Mouse (Mus musculus) MEL (cell line): ENCODE measurements around the gene Slc38a2. TPM values are rescaled to one million over a fixed set of nuclear protein-coding genes. Genes with fewer than 3 reads are reported as not detected.

Source experiments
- DNase-seq: peaks from one replicate; pipeline ENCODE4 v3.0.0; 2011; ENCODE audit warnings: low read depth, low spot score
- H3K27ac ChIP-seq: 2 replicates; pipeline ENCODE4 v1.5.1; 2012; ENCODE audit warnings: low read depth, mild to moderate bottlenecking, control low read depth, low read length, moderate library complexity; ENCODE audit not compliant: control insufficient read depth
- H3K27me3 ChIP-seq, 2 experiments: fragments of 150-350 bp in 1 of 2; sonication (generic) in 1 of 2; 2 replicates each; pipeline ENCODE4 v1.6.1; 2012; ENCODE audit warnings: low read length in 2 of 2, mild to moderate bottlenecking in 2 of 2, improper control_type of control experiment in 1 of 2, moderate library complexity in 1 of 2; ENCODE audit not compliant: insufficient read depth in 2 of 2, control insufficient read depth in 1 of 2
- H3K36me3 ChIP-seq, 2 experiments: 2 replicates each; pipeline ENCODE4 v1.6.1; 2012 to 2014; ENCODE audit warnings: low read length in 2 of 2, improper control_type of control experiment in 1 of 2, inconsistent platforms in 1 of 2, mild to moderate bottlenecking in 1 of 2; ENCODE audit not compliant: insufficient read depth in 2 of 2, control insufficient read depth in 1 of 2
- H3K4me1 ChIP-seq, 2 experiments: fragments of 150-350 bp in 1 of 2; sonication (generic) in 1 of 2; 2 replicates each; pipeline ENCODE4 v1.6.1; 2012; ENCODE audit warnings: low read length in 2 of 2, improper control_type of control experiment in 1 of 2, mild to moderate bottlenecking in 1 of 2; ENCODE audit not compliant: insufficient read depth in 2 of 2, control insufficient read depth in 1 of 2
- H3K4me3 ChIP-seq, 2 experiments: fragments of 150-350 bp in 1 of 2; sonication (generic) in 1 of 2; 2 replicates each; pipeline ENCODE4 v1.5.1; 2012; ENCODE audit warnings: low read depth in 2 of 2, low read length in 2 of 2, mild to moderate bottlenecking in 2 of 2, moderate library complexity in 2 of 2, control low read depth in 1 of 2, improper control_type of control experiment in 1 of 2; ENCODE audit not compliant: control insufficient read depth in 1 of 2, insufficient read depth in 1 of 2
- H3K79me2 ChIP-seq: 2 replicates; pipeline ENCODE4 v1.6.1; 2012; ENCODE audit warnings: mild to moderate bottlenecking, low read length, moderate library complexity; ENCODE audit not compliant: control insufficient read depth, poor library complexity, insufficient read depth
- H3K9ac ChIP-seq: 2 replicates; pipeline ENCODE4 v1.6.1; 2012; ENCODE audit warnings: low read depth, mild to moderate bottlenecking, control low read depth, low read length, moderate library complexity; ENCODE audit not compliant: control insufficient read depth, poor library complexity, severe bottlenecking
- H3K9me3 ChIP-seq: fragments of 150-350 bp; sonication (generic); replicated peaks from 2 replicates; pipeline ENCODE4 v1.6.1; 2012; ENCODE audit warnings: mild to moderate bottlenecking, low read length, improper control_type of control experiment, moderate library complexity; ENCODE audit not compliant: insufficient read depth
- ELF1 ChIP-seq: IDR thresholded peaks from 2 replicates; pipeline ENCODE4 v1.6.1; 2014; ENCODE audit warnings: low read depth, mild to moderate bottlenecking, inconsistent platforms, low read length, improper control_type of control experiment, moderate library complexity
- GABPA ChIP-seq: IDR thresholded peaks from 2 replicates; pipeline ENCODE4 v1.6.1; 2012; ENCODE audit warnings: low read depth, mild to moderate bottlenecking, inconsistent platforms, low read length, improper control_type of control experiment, moderate library complexity
- HCFC1 ChIP-seq: IDR thresholded peaks from 2 replicates; pipeline ENCODE4 v1.6.1; 2012; ENCODE audit warnings: low read depth, mild to moderate bottlenecking, inconsistent platforms, low read length, improper control_type of control experiment, moderate library complexity
- MAX ChIP-seq: IDR thresholded peaks from 2 replicates; pipeline ENCODE4 v1.6.1; 2011; ENCODE audit warnings: low read length, improper control_type of control experiment
- MAZ ChIP-seq: IDR thresholded peaks from 2 replicates; pipeline ENCODE4 v1.6.1; 2012; ENCODE audit warnings: low read depth, mild to moderate bottlenecking, inconsistent platforms, low read length, improper control_type of control experiment
- MEF2A ChIP-seq: IDR thresholded peaks from 2 replicates; pipeline ENCODE4 v1.6.1; 2014; ENCODE audit warnings: low read depth, mild to moderate bottlenecking, inconsistent platforms, low read length, improper control_type of control experiment; ENCODE audit not compliant: poor library complexity, insufficient replicate concordance, severe bottlenecking; ENCODE audit errors: extremely low read depth
- NELFE ChIP-seq: IDR thresholded peaks from 2 replicates; pipeline ENCODE4 v1.6.1; 2011; ENCODE audit warnings: low read depth, low read length, improper control_type of control experiment
- NRF1 ChIP-seq: IDR thresholded peaks from 2 replicates; pipeline ENCODE4 v1.6.1; 2014; ENCODE audit warnings: low read depth, mild to moderate bottlenecking, inconsistent platforms, low read length, improper control_type of control experiment, moderate library complexity; ENCODE audit not compliant: poor library complexity, insufficient read depth, severe bottlenecking
- POLR2AphosphoS2 ChIP-seq: IDR thresholded peaks from 2 replicates; pipeline ENCODE4 v1.6.1; 2011; ENCODE audit warnings: low read length, improper control_type of control experiment
- RAD21 ChIP-seq: IDR thresholded peaks from 2 replicates; pipeline ENCODE4 v1.6.1; 2011; ENCODE audit warnings: mild to moderate bottlenecking, low read depth, low read length, improper control_type of control experiment
- RCOR1 ChIP-seq: IDR thresholded peaks from 2 replicates; pipeline ENCODE4 v1.6.1; 2012; ENCODE audit warnings: low read depth, mild to moderate bottlenecking, inconsistent platforms, low read length, improper control_type of control experiment
- TAL1 ChIP-seq: IDR thresholded peaks from 2 replicates; pipeline ENCODE4 v1.6.1; 2012; ENCODE audit warnings: mild to moderate bottlenecking, inconsistent platforms, low read length, moderate library complexity, mixed read lengths
- USF1 ChIP-seq: IDR thresholded peaks from 2 replicates; pipeline ENCODE4 v1.6.1; 2014; ENCODE audit warnings: low read depth, mild to moderate bottlenecking, inconsistent platforms, low read length, improper control_type of control experiment, moderate library complexity
- USF2 ChIP-seq, 2 experiments: IDR thresholded peaks; 2 replicates each; pipeline ENCODE4 v1.6.1; 2011 to 2012; ENCODE audit warnings: improper control_type of control experiment in 2 of 2, low read length in 2 of 2, borderline replicate concordance in 1 of 2, inconsistent platforms in 1 of 2, low read depth in 1 of 2, mild to moderate bottlenecking in 1 of 2; ENCODE audit not compliant: insufficient read depth in 1 of 2
- ZKSCAN1 ChIP-seq: IDR thresholded peaks from 2 replicates; pipeline ENCODE4 v1.6.1; 2012; ENCODE audit warnings: low read depth, mild to moderate bottlenecking, inconsistent platforms, low read length, improper control_type of control experiment, moderate library complexity
- polyA plus RNA-seq, 2 experiments: library from polyadenylated mRNA; stranded (reverse) in 1 of 2; unstranded in 1 of 2; fragments of >175 nt in 1 of 2; fragments of >200 nt in 1 of 2; gene quantifications; 2 replicates each; pipeline versions ENCODE4 v1.2.1 to v1.2.4; 2012; ENCODE audit warnings: low replicate concordance in 2 of 2, low read depth in 1 of 2; ENCODE audit not compliant: insufficient read length in 2 of 2, insufficient read depth in 1 of 2, missing spikeins in 1 of 2
- total RNA-seq: library from RNA; depleted of rRNA; stranded (reverse); fragments of 300-350 nt; gene quantifications from 2 replicates; pipeline ENCODE4 v1.2.3, GENCODE M21; 2012

Gene Slc38a2
- total and polyA plus RNA-seq, 3 experiments, result 80.6 to 590 (median 177) TPM

DNA sequence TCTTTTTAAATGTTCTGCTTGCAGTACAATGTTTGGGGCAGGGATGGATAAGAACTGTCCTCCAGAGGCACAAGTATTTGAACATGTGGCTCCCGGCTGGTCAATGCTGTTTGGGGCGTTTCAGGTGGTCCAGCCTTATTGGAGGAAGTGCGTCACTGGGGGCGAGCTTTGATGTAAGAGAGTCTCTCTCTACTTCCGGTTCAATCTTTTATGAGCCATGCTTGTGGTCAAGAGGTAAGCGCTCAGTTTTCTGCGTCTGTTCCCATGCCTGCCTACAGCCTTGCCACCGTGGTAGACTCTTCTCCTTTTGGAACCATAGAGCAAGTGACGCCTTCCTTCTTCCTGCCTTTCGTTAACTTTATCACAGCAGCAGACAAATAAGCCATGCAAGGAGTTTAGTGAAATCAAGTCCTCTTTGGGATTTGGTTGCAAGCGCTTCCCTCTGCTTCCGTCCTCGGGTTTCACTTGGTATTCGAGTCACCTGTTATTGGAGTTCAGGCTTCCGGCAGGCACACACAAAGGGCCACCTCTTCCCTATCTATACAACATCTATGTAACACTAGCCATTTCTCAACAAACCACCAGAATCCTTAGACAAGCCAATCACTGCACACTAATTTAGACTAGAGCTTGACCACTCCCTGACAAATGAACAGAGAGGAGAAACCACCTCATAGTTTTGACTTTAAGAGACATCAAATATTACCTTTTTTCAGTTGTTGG lies 37.3 kb upstream of the Slc38a2 start:
- no peaks in the 10 kb centered on the region for H3K79me2 ChIP-seq
- H3K27ac ChIP-seq, result no peak overlapping the region
- TF ChIP-seq RAD21, result no peak
- TF ChIP-seq MAZ, result no peak
- no peak for TF ChIP-seq ELF1
- TF ChIP-seq TAL1, result no peak
- no peak for TF ChIP-seq NRF1
- TF ChIP-seq NELFE, result no peak
- TF ChIP-seq HCFC1, result no peak
- no peak for TF ChIP-seq MEF2A
- peaks cover 20 to 31% of the 10 kb centered on the region in 2 experiments for H3K4me1 ChIP-seq
- no peaks in the 10 kb centered on the region for H3K9me3 ChIP-seq
- no peak overlapping the region for H3K4me3 ChIP-seq
- DNase-seq, result no peak
- H3K36me3 ChIP-seq, result peaks cover 0 to 26% of the 10 kb centered on the region in 2 experiments; a peak in 2 of 4 replicates
- H3K27me3 ChIP-seq, result no peaks in the 10 kb centered on the region
- H3K9ac ChIP-seq, result no peak overlapping the region

- peaks cover 9 to 25% of the 10 kb centered on the region in 2 experiments for H3K4me1 ChIP-seq
- no peaks in the 10 kb centered on the region for H3K9me3 ChIP-seq
- no peak for DNase-seq
- H3K9ac ChIP-seq, result no peak overlapping the region
- no peak for TF ChIP-seq MAZ
- no peak for TF ChIP-seq ELF1
- TF ChIP-seq TAL1, result no peak
- no peak for TF ChIP-seq POLR2AphosphoS2
- no peak for TF ChIP-seq MAX
- no peak for TF ChIP-seq GABPA
- TF ChIP-seq USF2 (IDR thresholded peaks at IDR 0.05; ENCODE audit: borderline replicate concordance in 1 of 2, insufficient read depth in 1 of 2, low read depth in 1 of 2, low read length in 2 of 2), result no peak
- TF ChIP-seq RCOR1, result no peak
- no peak for TF ChIP-seq USF1
- no peak for TF ChIP-seq ZKSCAN1
- no peaks in the 10 kb centered on the region for H3K79me2 ChIP-seq
- peaks cover 0 to 17% of the 10 kb centered on the region in 2 experiments; a peak in 2 of 4 replicates for H3K36me3 ChIP-seq
- no peak overlapping the region for H3K27ac ChIP-seq
- no peaks in the 10 kb centered on the region for H3K27me3 ChIP-seq
- H3K4me3 ChIP-seq, result no peak overlapping the region
These were observed 36.1 kb upstream of the Slc38a2 start for GRCm38 (mm10) chr15:96735562-96736160.
